Mouse (Mus musculus) limb, embryonic 13.5 days (tissue): ENCODE measurements around the gene Wdr91. TPM values are rescaled to one million over a fixed set of nuclear protein-coding genes. Genes with fewer than 3 reads are reported as not detected.

Experiments
- ATAC-seq: fragments of 200-750 bp; cut with Nextera tagmentation; 2 replicates; pipeline ENCODE4 v1.8.0; 2017; ENCODE audit warnings: low read depth, moderate number of reproducible peaks, moderate TSS enrichment; ENCODE audit not compliant: low FRiP score
- H3K27ac ChIP-seq: fragments of 300-500 bp; sonication (generic); 2 replicates; pipeline ENCODE4 v1.5.1; 2015; ENCODE audit warnings: inconsistent platforms, mild to moderate bottlenecking, moderate library complexity
- H3K27me3 ChIP-seq: fragments of 300-500 bp; sonication (generic); 2 replicates; pipeline ENCODE4 v1.6.1; 2015; ENCODE audit warnings: mild to moderate bottlenecking, inconsistent platforms
- H3K36me3 ChIP-seq: fragments of 300-500 bp; sonication (generic); 2 replicates; pipeline ENCODE4 v1.6.1; 2015; ENCODE audit warnings: inconsistent platforms, mild to moderate bottlenecking, moderate library complexity
- H3K4me1 ChIP-seq: fragments of 300-500 bp; sonication (generic); 2 replicates; pipeline ENCODE4 v1.6.1; 2015; ENCODE audit warnings: inconsistent platforms
- H3K4me2 ChIP-seq: fragments of 300-500 bp; sonication (generic); replicated peaks from 2 replicates; pipeline ENCODE4 v1.6.1; 2015; ENCODE audit warnings: inconsistent platforms, mild to moderate bottlenecking, moderate library complexity
- H3K4me3 ChIP-seq: fragments of 300-500 bp; sonication (generic); 2 replicates; pipeline ENCODE4 v1.5.1; 2015; ENCODE audit warnings: moderate library complexity, mild to moderate bottlenecking, inconsistent platforms
- H3K9ac ChIP-seq: fragments of 300-500 bp; sonication (generic); 2 replicates; pipeline ENCODE4 v1.6.1; 2015; ENCODE audit warnings: mild to moderate bottlenecking, inconsistent platforms
- H3K9me3 ChIP-seq: fragments of 300-500 bp; sonication (generic); 2 replicates; pipeline ENCODE4 v1.6.1; 2016; ENCODE audit warnings: inconsistent platforms
- WGBS: fragments of 180-500 bp; shearing (Covaris S2); methylation state at CpG from one replicate; pipeline ENCODE4 v1.1.7; 2015; 5-methylcytosine and 5-hydroxymethylcytosine counted together
- polyA plus RNA-seq: library from polyadenylated mRNA; unstranded; fragments of >200 nt; fragmentation: Nextera tagmentation; extraction: Ambion mirVana; gene quantifications from 2 replicates; pipeline ENCODE4 v1.2.1, GENCODE M21; 2015

The Wdr91 gene
- polyA plus RNA-seq, 1 experiment from 2014 or later: 11.5 TPM

GRCm38 (mm10) chr6:34939451-34939850 lies 28.8 kb upstream of the Wdr91 start:
- H3K36me3 ChIP-seq: no peaks in the 10 kb centered on the region
- no peaks in the 10 kb centered on the region for H3K27me3 ChIP-seq
- WGBS: 89% methylated on average over 8 of the region's 8 CpGs
- H3K27ac ChIP-seq: no peak overlapping the region
- H3K9ac ChIP-seq: no peak overlapping the region
- no peak for ATAC-seq
- peaks cover 10% of the 10 kb centered on the region for H3K4me1 ChIP-seq
- no peak overlapping the region for H3K4me2 ChIP-seq
- H3K4me3 ChIP-seq: no peak overlapping the region
- H3K9me3 ChIP-seq: no peaks in the 10 kb centered on the region

GRCm38 (mm10) chr6:34938929-34939325 lies 28.3 kb upstream of the Wdr91 start:
- H3K4me2 ChIP-seq: no peak overlapping the region
- no peaks in the 10 kb centered on the region for H3K9me3 ChIP-seq
- peaks cover 10% of the 10 kb centered on the region for H3K4me1 ChIP-seq
- no peak overlapping the region for H3K4me3 ChIP-seq
- no peaks in the 10 kb centered on the region for H3K27me3 ChIP-seq
- WGBS: 31% methylated on average over 4 of the region's 4 CpGs
- ATAC-seq: no peak
- H3K9ac ChIP-seq: no peak overlapping the region
- H3K27ac ChIP-seq: no peak overlapping the region
- H3K36me3 ChIP-seq: no peaks in the 10 kb centered on the region

GRCm38 (mm10) chr6:34938280-34938928 lies 27.7 kb upstream of the Wdr91 start:
- no peak overlapping the region for H3K9ac ChIP-seq
- no peak overlapping the region for H3K4me3 ChIP-seq
- ATAC-seq: no peak
- H3K4me1 ChIP-seq: peaks cover 10% of the 10 kb centered on the region
- no peaks in the 10 kb centered on the region for H3K27me3 ChIP-seq
- H3K36me3 ChIP-seq: no peaks in the 10 kb centered on the region
- H3K27ac ChIP-seq: no peak overlapping the region
- H3K4me2 ChIP-seq: no peak overlapping the region
- 64% methylated on average over 7 of the region's 7 CpGs for WGBS
- H3K9me3 ChIP-seq: no peaks in the 10 kb centered on the region

DNA sequence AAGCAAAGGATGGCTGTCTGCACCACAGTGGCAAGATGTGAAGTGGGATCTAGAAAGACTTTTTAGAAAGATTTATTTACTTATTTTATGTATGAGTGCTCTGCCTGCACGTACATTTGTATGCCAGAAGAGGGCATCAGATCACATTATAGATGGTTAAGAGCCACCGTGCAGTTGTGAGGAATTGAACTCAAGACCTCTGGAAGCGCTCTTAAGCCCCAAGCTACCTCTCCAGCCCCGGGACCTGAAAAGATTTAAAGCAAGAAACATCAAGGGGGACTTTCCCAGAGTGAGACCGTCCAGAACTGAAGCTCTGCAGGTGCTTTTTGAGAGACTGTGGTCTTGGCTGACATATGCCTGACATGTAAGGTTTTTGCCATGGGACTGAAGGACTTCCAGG lies 26.1 kb upstream of the Wdr91 start:
- H3K9me3 ChIP-seq: no peaks in the 10 kb centered on the region
- no peak overlapping the region for H3K4me2 ChIP-seq
- no peaks in the 10 kb centered on the region for H3K36me3 ChIP-seq
- no peak overlapping the region for H3K9ac ChIP-seq
- 75% methylated on average over 5 of the region's 5 CpGs for WGBS
- H3K4me3 ChIP-seq: no peak overlapping the region
- ATAC-seq: no peak
- H3K27ac ChIP-seq: no peak overlapping the region
- peaks cover 10% of the 10 kb centered on the region for H3K4me1 ChIP-seq
- no peaks in the 10 kb centered on the region for H3K27me3 ChIP-seq

DNA sequence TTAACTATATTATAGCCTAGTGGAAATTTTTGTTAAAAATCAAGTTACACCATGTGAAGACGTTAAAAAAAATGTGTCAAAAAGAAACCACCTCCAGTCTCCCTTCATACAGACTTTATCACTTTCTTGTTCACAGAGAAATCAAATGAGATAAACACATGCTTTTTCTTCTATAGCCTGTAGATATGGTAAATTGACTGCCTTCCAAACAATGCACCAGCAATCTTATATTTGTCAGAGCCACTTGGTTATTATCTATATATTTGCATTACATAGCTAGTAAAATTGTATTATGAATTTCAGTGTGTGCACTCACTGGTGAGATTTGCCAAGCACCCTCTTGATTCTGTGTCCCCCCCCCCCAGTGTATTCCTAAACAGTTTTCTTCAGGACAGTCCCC lies 22.0 kb upstream of the Wdr91 start:
- no peak for ATAC-seq
- Histone ChIP-seq H3K4me3 (no peak overlapping the region), H3K9ac (no peak overlapping the region), H3K27me3 (no peaks in the 10 kb centered on the region), H3K9me3 (no peaks in the 10 kb centered on the region), H3K4me2 (no peak overlapping the region), H3K36me3 (no peaks in the 10 kb centered on the region), H3K4me1 (no peaks in the 10 kb centered on the region), H3K27ac (no peak overlapping the region)
- WGBS: 84% methylated on average over 1 of the region's 1 CpGs

DNA sequence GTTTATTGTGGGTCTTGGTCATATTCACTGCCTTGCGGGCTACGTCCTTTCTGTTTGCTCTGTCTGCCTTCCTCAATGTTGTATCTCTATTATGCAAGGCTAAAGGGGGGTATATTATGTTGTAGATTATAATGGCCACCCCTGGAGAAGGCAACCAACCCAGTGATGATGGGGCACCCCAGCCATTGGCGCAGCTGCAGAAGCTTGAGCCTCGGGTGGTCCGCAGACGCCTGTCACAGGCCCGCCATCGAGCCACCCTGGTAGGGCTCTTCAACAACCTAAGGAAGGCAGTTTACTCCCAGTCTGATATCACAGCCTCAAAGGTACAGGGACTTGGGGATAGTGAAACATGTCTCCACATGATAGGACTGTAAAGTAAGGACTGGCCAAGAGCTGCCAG lies 16.9 kb upstream of the Wdr91 start:
- Histone ChIP-seq H3K4me2 (no peak overlapping the region), H3K27ac (no peak overlapping the region), H3K4me3 (no peak overlapping the region), H3K4me1 (peaks cover 4% of the 10 kb centered on the region; the same call in 1 of the 2 replicates), H3K9me3 (no peaks in the 10 kb centered on the region), H3K36me3 (no peaks in the 10 kb centered on the region), H3K27me3 (no peaks in the 10 kb centered on the region), H3K9ac (no peak overlapping the region)
- ATAC-seq: no peak
- WGBS: 92% methylated on average over 8 of the region's 8 CpGs

- H3K9ac ChIP-seq: no peak overlapping the region
- H3K4me1 ChIP-seq: peaks cover 4% of the 10 kb centered on the region; the same call in 1 of the 2 replicates
- ATAC-seq: no peak
- no peak overlapping the region for H3K4me2 ChIP-seq
- no peaks in the 10 kb centered on the region for H3K36me3 ChIP-seq
- 43% methylated on average over 4 of the region's 4 CpGs for WGBS
- no peaks in the 10 kb centered on the region for H3K9me3 ChIP-seq
- no peaks in the 10 kb centered on the region for H3K27me3 ChIP-seq
- no peak overlapping the region for H3K27ac ChIP-seq
- no peak overlapping the region for H3K4me3 ChIP-seq
Observed at GRCm38 (mm10) chr6:34927156-34927555, 16.5 kb upstream of the Wdr91 start.

GRCm38 (mm10) chr6:34921941-34922340 lies 11.3 kb upstream of the Wdr91 start:
- Histone ChIP-seq H3K4me3 (no peak overlapping the region), H3K27ac (no peak overlapping the region), H3K27me3 (no peaks in the 10 kb centered on the region), H3K4me2 (no peak overlapping the region), H3K9me3 (no peaks in the 10 kb centered on the region), H3K36me3 (no peaks in the 10 kb centered on the region), H3K9ac (no peak overlapping the region), H3K4me1 (peaks cover 10% of the 10 kb centered on the region; the same call in 1 of the 2 replicates)
- WGBS: 60% methylated on average over 14 of the region's 14 CpGs
- ATAC-seq: no peak

DNA sequence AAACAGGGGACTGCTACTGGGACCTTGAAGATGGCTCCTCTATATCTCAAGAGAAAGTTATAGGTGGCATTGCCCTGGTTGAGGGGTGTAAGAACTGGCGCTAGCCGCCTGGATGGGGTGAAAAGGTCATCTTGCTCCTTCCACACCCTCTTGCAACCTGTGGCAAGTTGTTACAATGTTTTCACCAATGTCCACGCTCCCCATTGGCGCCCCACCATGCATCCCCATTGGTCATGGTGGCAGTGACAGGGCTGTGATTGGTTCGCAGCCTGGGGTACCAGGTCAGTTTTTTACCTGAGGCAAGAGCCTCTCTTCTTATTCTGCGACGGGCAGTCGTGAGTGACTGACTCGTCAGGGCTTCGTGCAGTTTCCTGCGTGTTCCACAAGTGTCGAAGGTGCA lies 10.0 kb upstream of the Wdr91 start:
- H3K4me3 ChIP-seq: no peak overlapping the region
- no peak overlapping the region for H3K27ac ChIP-seq
- peaks cover 12% of the 10 kb centered on the region; the same call in 1 of the 2 replicates for H3K4me1 ChIP-seq
- H3K27me3 ChIP-seq: no peaks in the 10 kb centered on the region
- 93% methylated on average over 12 of the region's 12 CpGs for WGBS
- no peak for ATAC-seq
- no peaks in the 10 kb centered on the region for H3K9me3 ChIP-seq
- H3K36me3 ChIP-seq: no peaks in the 10 kb centered on the region
- no peak overlapping the region for H3K4me2 ChIP-seq
- H3K9ac ChIP-seq: no peak overlapping the region

DNA sequence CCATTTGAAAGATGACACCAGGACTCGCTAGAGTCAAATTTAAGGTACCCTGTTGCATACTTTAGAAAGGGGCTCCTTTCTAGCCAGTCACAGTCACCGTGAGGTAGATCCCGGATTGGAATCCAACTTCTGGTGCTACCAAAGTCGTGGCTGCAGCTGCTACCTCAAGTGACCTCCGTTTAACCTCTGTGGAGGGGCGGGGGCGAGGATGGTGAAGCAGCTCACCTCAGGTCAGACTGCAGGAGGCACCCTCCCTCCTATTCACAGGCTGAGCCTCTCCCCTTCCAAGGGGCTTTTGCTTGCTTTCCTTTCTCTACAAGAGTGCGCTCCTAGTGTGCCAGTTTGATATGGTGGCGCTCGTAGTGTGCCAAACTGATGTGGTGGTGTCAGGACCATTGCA lies 9.3 kb upstream of the Wdr91 start, which contains the start of gene Stra8:
Gene Stra8, plus strand, starts transcription at position 208 of the 400 bp plus-strand sequence.
- H3K4me1 ChIP-seq: 0 out of 2 replicates have a peak, but pooled peaks cover 9% of the 10 kb centered on the region
- H3K9me3 ChIP-seq: no peaks in the 10 kb centered on the region
- no peak within 1 kb of the TSS for H3K9ac ChIP-seq
- H3K36me3 ChIP-seq: no peaks in the 10 kb centered on the region
- no peak within 1 kb of the TSS for H3K27ac ChIP-seq
- H3K4me2 ChIP-seq: no peak within 1 kb of the TSS
- 40% methylated on average over 10 of the region's 10 CpGs for WGBS
- H3K27me3 ChIP-seq: no peaks in the 10 kb centered on the region
- no peak for ATAC-seq
- H3K4me3 ChIP-seq: no peak within 1 kb of the TSS

DNA sequence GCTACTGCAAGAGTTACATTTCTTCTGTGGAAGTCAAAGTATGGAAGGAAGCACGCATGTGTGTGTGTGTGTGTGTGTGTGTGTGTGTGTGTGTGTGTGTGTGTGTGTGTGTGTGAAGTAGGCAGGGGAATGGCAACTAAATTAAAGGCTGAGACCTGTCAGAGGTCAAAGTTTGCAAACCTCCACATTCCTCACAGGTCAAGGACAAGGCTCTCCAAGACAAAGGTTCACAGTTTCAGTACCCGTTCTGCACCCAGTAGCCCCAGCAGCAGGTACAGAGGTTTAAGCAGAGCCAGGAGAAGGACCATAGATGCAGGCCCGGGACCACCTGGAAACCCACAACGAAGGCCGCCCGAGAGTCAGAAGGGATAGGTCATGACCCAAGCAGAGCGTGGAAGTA lies 8.5 kb upstream of the Wdr91 start:
- Histone ChIP-seq H3K36me3 (no peaks in the 10 kb centered on the region), H3K27me3 (no peaks in the 10 kb centered on the region), H3K27ac (no peak overlapping the region), H3K9ac (no peak overlapping the region), H3K9me3 (no peaks in the 10 kb centered on the region), H3K4me2 (no peak overlapping the region), H3K4me1 (0 out of 2 replicates have a peak, but pooled peaks cover 9% of the 10 kb centered on the region), H3K4me3 (no peak overlapping the region)
- 52% methylated on average over 7 of the region's 7 CpGs for WGBS
- no peak for ATAC-seq

DNA sequence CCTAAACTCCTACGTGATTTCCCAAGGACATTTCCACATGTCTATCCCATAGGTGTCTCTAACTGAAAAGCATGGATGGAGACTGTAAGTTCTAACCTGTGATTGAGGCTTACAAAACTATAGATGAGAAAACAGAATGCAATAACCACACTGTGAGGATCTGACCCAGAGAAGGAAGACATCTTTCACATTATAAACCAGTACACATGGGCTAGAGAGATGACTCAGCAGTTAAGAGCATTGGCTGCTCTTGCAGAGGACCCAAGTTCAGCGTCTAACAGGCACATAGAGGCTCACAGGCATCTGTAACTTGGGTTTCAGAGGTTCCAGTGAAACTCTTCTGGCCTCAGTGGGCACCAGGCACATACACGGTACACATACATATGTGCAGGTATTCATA lies 3.8 kb upstream of the Wdr91 start:
- Histone ChIP-seq H3K27ac (no peak overlapping the region), H3K36me3 (no peaks in the 10 kb centered on the region), H3K4me3 (no peak overlapping the region), H3K9ac (no peak overlapping the region), H3K9me3 (no peaks in the 10 kb centered on the region), H3K4me2 (no peak overlapping the region), H3K4me1 (peaks cover 13% of the 10 kb centered on the region), H3K27me3 (no peaks in the 10 kb centered on the region)
- no peak for ATAC-seq
- WGBS: 85% methylated on average over 3 of the region's 3 CpGs
